Mouse (Mus musculus) small intestine, adult 2 months (tissue): ENCODE results near the gene Olfr374.

Source experiments
- CTCF ChIP-seq: fragments of 200-500 bp; IDR thresholded peaks from 2 replicates; pipeline ENCODE4 v1.5.1; 2012; ENCODE audit warnings: low read depth, mild to moderate bottlenecking, control low read depth, inconsistent platforms, low read length, moderate library complexity, mixed read lengths; ENCODE audit not compliant: insufficient replicate concordance, insufficient read length; ENCODE audit errors: extremely low read depth
- POLR2A ChIP-seq: fragments of 200-500 bp; IDR thresholded peaks from 2 replicates; pipeline ENCODE4 v1.6.1; 2012; ENCODE audit warnings: low read depth, mild to moderate bottlenecking, control low read depth, inconsistent platforms, low read length, moderate library complexity

DNA sequence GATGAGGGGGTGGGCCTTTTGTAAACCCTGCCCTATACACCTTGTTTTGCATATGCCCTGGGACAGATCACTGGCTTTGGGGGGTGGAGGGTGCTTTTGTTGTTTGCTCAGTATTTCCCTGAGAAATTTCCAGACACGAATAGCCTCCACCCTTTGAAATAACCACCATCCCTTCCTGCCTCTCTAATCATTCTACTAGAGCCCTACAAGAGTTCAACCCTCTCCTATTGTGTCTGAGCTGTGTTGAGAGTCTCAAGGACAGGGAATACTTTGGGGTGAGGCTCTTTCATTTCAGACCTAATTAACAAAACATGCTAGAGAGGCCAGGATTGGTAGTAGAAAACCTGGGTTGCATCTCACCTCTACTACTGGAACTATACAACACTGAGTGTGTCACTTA, 42.2 kb downstream of the Olfr374 start:
- no peak for TF ChIP-seq CTCF
- no peak for TF ChIP-seq POLR2A
